Mouse (Mus musculus) midbrain, postnatal 0 days (tissue): ENCODE data around the gene Cryz. TPM values are rescaled to one million over a fixed set of nuclear protein-coding genes. Genes with fewer than 3 reads are reported as not detected.

Experiments used
- ATAC-seq: fragments of 200-750 bp; cut with Nextera tagmentation; 2 replicates; pipeline ENCODE4 v1.8.0; 2017; ENCODE audit warnings: moderate number of reproducible peaks, mild to moderate bottlenecking, moderate TSS enrichment, moderate library complexity; ENCODE audit not compliant: low FRiP score
- DNase-seq: peaks from one replicate; pipeline ENCODE4 v3.0.0-alpha.2; 2015; ENCODE audit warnings: low spot score
- H3K27ac ChIP-seq: fragments of 300-500 bp; sonication (generic); 2 replicates; pipeline ENCODE4 v1.5.1; 2014; ENCODE audit warnings: low read depth, mild to moderate bottlenecking, low read length, mixed read lengths
- H3K27me3 ChIP-seq: fragments of 300-500 bp; sonication (generic); 2 replicates; pipeline ENCODE4 v1.6.1; 2014; ENCODE audit warnings: low read length, control low read depth, mixed read lengths; ENCODE audit not compliant: insufficient read depth
- H3K36me3 ChIP-seq: fragments of 300-500 bp; sonication (generic); 2 replicates; pipeline ENCODE4 v1.6.1; 2014; ENCODE audit warnings: low read length, control low read depth, mixed read lengths; ENCODE audit not compliant: insufficient read depth
- H3K4me1 ChIP-seq: fragments of 300-500 bp; sonication (generic); 2 replicates; pipeline ENCODE4 v1.6.1; 2014; ENCODE audit warnings: mild to moderate bottlenecking, control low read depth, antibody characterized with exemption, low read length, mixed read lengths; ENCODE audit not compliant: insufficient read depth
- H3K4me2 ChIP-seq: fragments of 300-500 bp; sonication (generic); 2 replicates; pipeline ENCODE4 v1.6.1; 2014; ENCODE audit warnings: low read depth, mild to moderate bottlenecking, low read length, mixed read lengths; ENCODE audit not compliant: poor library complexity, severe bottlenecking
- H3K4me3 ChIP-seq: fragments of 300-500 bp; sonication (generic); 2 replicates; pipeline ENCODE4 v1.5.1; 2014; ENCODE audit warnings: low read depth, mild to moderate bottlenecking, low read length, moderate library complexity
- H3K9ac ChIP-seq: fragments of 300-500 bp; sonication (generic); replicated peaks from 2 replicates; pipeline ENCODE4 v1.6.1; 2014; ENCODE audit warnings: mild to moderate bottlenecking, low read length, moderate library complexity, mixed read lengths; ENCODE audit not compliant: poor library complexity, severe bottlenecking
- H3K9me3 ChIP-seq: fragments of 300-500 bp; sonication (generic); 2 replicates; pipeline ENCODE4 v1.6.1; 2016; ENCODE audit warnings: low read length, control low read depth
- CTCF ChIP-seq: IDR thresholded peaks from 2 replicates; pipeline ENCODE4 v1.5.1; 2016; ENCODE audit warnings: antibody characterized with exemption, mild to moderate bottlenecking
- WGBS: fragments of 180-500 bp; shearing (Covaris S2); extraction: QIAGEN DNeasy Blood & Tissue Kit; methylation state at CpG from one replicate; pipeline ENCODE4 v1.1.7; 2014; 5-methylcytosine and 5-hydroxymethylcytosine counted together
- polyA plus RNA-seq: library from polyadenylated mRNA; unstranded; fragments of >200 nt; fragmentation: Nextera tagmentation; extraction: Ambion mirVana; gene quantifications from 2 replicates; pipeline ENCODE4 v1.2.1, GENCODE M21; 2015
- total RNA-seq: library from RNA; depleted of rRNA; stranded (reverse); fragments of >200 nt; gene quantifications from 2 replicates; pipeline ENCODE4 v1.2.3, GENCODE M21; 2014; rRNA removed

Gene Cryz
- total and polyA plus RNA-seq, 2 experiments from 2014 or later, result 12.6 to 13.9 TPM

DNA sequence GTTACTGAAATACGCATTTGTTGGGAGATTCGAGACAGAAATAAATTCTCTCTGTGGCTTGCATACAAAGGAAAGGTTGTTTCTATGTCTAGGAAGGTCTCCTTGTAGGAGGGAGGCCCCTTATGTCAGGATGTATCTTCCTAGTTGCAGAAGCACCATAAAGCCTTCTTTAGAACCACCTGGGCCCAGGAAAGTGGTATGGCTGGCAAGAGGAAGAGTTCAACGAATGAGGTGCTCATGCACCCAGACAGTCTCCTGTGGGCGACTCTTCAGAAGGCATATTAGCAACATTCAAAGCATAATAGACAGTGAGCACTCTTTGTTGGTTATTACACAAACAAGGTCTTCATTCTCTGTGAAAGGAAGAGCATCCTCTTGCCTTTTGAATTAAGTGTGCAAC is 68.1 kb downstream of the Cryz start:
- no peaks in the 10 kb centered on the region for H3K4me1 ChIP-seq
- no peaks in the 10 kb centered on the region for H3K9me3 ChIP-seq
- DNase-seq (no peak), ATAC-seq (peak; percentile 8; the same call in 1 of the 2 replicates)
- TF ChIP-seq CTCF, result no peak
- H3K36me3 ChIP-seq, result no peaks in the 10 kb centered on the region
- H3K4me2 ChIP-seq, result peak overlapping the region; percentile 61
- H3K27me3 ChIP-seq, result no peaks in the 10 kb centered on the region
- 33% methylated on average over 4 of the region's 4 CpGs for WGBS
- H3K4me3 ChIP-seq, result peak overlapping the region; percentile 28; the same call in 1 of the 2 replicates
- peak overlapping the region; percentile 92 for H3K27ac ChIP-seq
- peak overlapping the region; percentile 36 for H3K9ac ChIP-seq

- Histone ChIP-seq H3K9me3 (no peaks in the 10 kb centered on the region), H3K9ac (no peak overlapping the region), H3K4me1 (no peaks in the 10 kb centered on the region), H3K27me3 (no peaks in the 10 kb centered on the region), H3K27ac (no peak overlapping the region), H3K4me2 (no peak overlapping the region), H3K4me3 (no peak overlapping the region), H3K36me3 (no peaks in the 10 kb centered on the region)
- DNase-seq (no peak), ATAC-seq (no peak)
- WGBS, result 85% methylated on average over 3 of the region's 3 CpGs
- no peak for TF ChIP-seq CTCF
Observed at GRCm38 (mm10) chr3:154668485-154668884, 72.0 kb downstream of the Cryz start.

GRCm38 (mm10) chr3:154670584-154670983 is 74.1 kb downstream of the Cryz start:
- Histone ChIP-seq H3K4me1 (no peaks in the 10 kb centered on the region), H3K36me3 (no peaks in the 10 kb centered on the region), H3K4me3 (no peak overlapping the region), H3K9me3 (no peaks in the 10 kb centered on the region), H3K4me2 (no peak overlapping the region), H3K27me3 (no peaks in the 10 kb centered on the region), H3K9ac (no peak overlapping the region), H3K27ac (no peak overlapping the region)
- 85% methylated on average over 6 of the region's 6 CpGs for WGBS
- no peak for DNase-seq
- TF ChIP-seq CTCF, result no peak
- no peak for ATAC-seq

DNA sequence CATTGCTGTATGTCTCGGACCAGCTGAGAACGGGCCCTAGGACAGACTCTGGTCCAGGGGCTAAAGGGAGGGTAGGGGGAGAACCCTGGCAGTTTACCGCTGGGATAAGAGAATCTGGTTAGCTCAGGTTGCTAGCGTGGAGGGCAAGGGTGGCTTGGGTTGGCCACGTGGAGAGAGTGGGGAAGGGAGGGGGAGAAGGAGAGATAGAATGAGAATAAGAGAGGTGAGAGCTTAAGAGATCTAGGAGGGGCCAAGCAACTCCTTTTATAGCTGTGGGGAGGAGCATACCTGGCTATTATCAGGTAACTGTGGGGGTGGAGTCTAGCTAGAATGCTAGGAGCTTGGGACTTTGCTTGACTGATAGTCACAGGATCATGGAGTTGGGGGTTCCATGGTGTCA is 74.5 kb downstream of the Cryz start:
- Histone ChIP-seq H3K4me2 (no peak overlapping the region), H3K4me1 (no peaks in the 10 kb centered on the region), H3K9ac (no peak overlapping the region), H3K9me3 (no peaks in the 10 kb centered on the region), H3K27ac (no peak overlapping the region), H3K4me3 (no peak overlapping the region), H3K27me3 (no peaks in the 10 kb centered on the region), H3K36me3 (no peaks in the 10 kb centered on the region)
- no peak for DNase-seq
- WGBS, result 83% methylated on average over 5 of the region's 5 CpGs
- ATAC-seq, result no peak
- no peak for TF ChIP-seq CTCF

Other genes with a start within 250 kb of the Cryz start
- gene Tyw3, start 393 bp downstream of the Cryz start, total RNA-seq, result 6.3 and 10.2 TPM in 2 replicates
- gene Tyw3, start 393 bp downstream of the Cryz start, polyA plus RNA-seq, result 9.9 and 10.7 TPM in 2 replicates
- 2.5 and 4.7 TPM in 2 replicates for gene Erich3, start 67.1 kb downstream of the Cryz start, total RNA-seq
- 3.3 and 3.8 TPM in 2 replicates for gene Erich3, start 67.1 kb downstream of the Cryz start, polyA plus RNA-seq